In genomic region chr7:71324919-71325583, GRCm38 (mm10) we compare ENCODE assay signal across 28 mouse cellular contexts. TPM values are rescaled to one million over a fixed set of nuclear protein-coding genes. Genes with fewer than 3 reads are reported as not detected.
"Had no signal": no experiment of that assay in that cellular context is flagged by ENCODE, and none has a peak within 500 bp of the region (broad histone marks: within the 10 kb centered on the region; RNA-seq: fewer than 3 reads in every experiment).

No protein-coding gene starts in this region.

- H3K4me1 ChIP-seq: limb, embryonic 12.5 days; limb, embryonic 15.5 days; megakaryocyte, embryonic 14.5 days had no signal

- DNase-seq: kidney, adult 18-20 months; kidney, adult 9 months; kidney, postnatal 14 days; kidney, postnatal 4 days; left cerebral cortex, postnatal 4 days; liver, postnatal 0 days; midbrain, embryonic 14.5 days; right cerebral cortex, postnatal 4 days; thymus, adult 2 months; thymus, postnatal 25 days had no signal

- H3K27ac ChIP-seq: limb, embryonic 12.5 days; limb, embryonic 15.5 days; liver, embryonic 14.5 days; stomach, postnatal 0 days had no signal

- H3K9ac ChIP-seq: limb, embryonic 12.5 days; limb, embryonic 15.5 days; liver, embryonic 14.5 days; liver, postnatal 0 days had no signal

- ATAC-seq: inflammation-experienced regulatory T-cells, adult 6 months; intestine, embryonic 16.5 days; liver, postnatal 0 days had no signal

- H3K27me3 ChIP-seq: limb, embryonic 12.5 days; limb, embryonic 15.5 days had no signal

- H3K36me3 ChIP-seq: limb, embryonic 12.5 days; limb, embryonic 15.5 days had no signal

- H3K4me3 ChIP-seq: limb, embryonic 12.5 days; limb, embryonic 15.5 days; megakaryocyte, embryonic 14.5 days had no signal

- H3K9me3 ChIP-seq: limb, embryonic 12.5 days; limb, embryonic 15.5 days had no signal

- H3K4me2 ChIP-seq: limb, embryonic 12.5 days; limb, embryonic 15.5 days; liver, embryonic 11.5 days; midbrain, embryonic 11.5 days had no signal

RNA-seq across cellular contexts. Expression of gene Gm10295, which starts 26.2 kb away (rescaled TPM):
- total RNA-seq: layer of hippocampus, adult 18-20 months; layer of hippocampus, postnatal 14 days; left cerebral cortex, adult 8-10 months; left cerebral cortex, postnatal 14 days; left cerebral cortex, postnatal 4 days; midbrain, postnatal 0 days had no signal
- polyA plus RNA-seq: intestine, embryonic 16.5 days; kidney, embryonic 16.5 days; limb, embryonic 12.5 days; limb, embryonic 15.5 days; liver, embryonic 11.5 days; liver, embryonic 14.5 days; liver, postnatal 0 days; midbrain, embryonic 14.5 days; midbrain, postnatal 0 days; neural tube, embryonic 11.5 days; neural tube, embryonic 14.5 days; stomach, embryonic 14.5 days; stomach, postnatal 0 days; thymus, adult 2 months had no signal
